Mouse (Mus musculus): Measurements from ENCODE around the gene Ap3d1.

The Ap3d1 gene

DNA sequence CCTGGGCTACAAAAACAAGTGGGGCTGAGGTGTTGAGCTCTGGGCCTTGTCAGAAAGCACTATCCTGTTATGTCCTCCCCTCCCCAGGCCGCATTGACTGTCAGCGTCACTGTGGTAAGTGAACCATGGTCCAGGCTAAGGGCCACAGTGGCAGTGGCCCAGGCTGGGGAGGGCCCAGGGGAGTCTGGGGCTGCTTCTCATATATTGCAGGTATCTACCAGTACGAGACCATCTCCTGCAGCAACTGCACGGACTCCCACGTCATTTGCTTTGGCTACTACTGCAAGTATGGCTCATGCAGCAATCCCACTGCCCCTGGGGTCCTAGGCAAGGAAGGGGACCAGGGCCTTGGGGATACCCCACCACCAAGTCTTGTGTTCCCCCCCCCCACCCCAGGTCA is 38.4 kb downstream of the Ap3d1 start:
- DNase-seq (ENCODE audit: low spot score) = no peak

DNA sequence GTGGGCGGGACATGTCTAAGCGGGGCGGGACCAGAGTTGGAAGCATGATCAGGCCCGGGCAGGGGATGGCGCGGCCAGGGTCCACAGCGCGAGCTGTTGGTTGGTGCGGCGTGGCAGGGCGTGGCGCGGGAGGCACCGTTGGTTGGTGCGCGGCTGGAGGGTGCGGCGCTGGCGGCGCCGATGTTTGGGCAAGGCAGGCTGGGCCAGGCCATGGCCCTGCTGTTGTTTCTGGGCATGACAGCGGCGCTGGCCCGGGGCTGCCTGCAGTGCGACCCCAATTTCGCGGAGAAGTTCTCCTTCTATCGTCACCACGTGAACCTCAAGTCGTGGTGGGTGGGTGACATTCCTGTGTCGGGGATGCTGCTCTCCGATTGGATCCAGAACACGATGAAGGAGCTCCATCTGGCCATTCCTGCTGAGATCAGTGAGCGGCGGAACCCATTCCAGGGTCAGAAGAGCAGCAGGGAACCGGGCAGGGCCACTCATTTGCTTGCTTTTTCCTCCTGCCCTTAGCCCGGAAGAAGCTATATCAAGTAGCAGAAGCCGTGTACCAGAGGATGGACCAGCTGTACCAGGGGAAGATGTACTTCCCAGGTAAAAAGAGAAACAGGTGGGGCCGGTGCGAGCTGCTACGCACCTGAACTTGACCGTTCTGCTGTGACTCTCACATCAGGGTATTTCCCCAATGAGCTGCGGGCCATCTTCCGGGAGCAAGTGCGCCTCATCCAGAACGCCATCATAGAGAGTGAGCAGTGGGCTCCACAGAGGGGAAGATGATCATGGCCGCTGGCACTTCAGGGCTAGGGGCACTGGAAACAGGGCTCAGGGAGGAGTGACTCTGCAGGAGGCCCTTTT is 39.3 kb downstream of the Ap3d1 start:
- peak; percentile 97 for DNase-seq (ENCODE audit: low spot score)

GRCm38 (mm10) chr10:80701721-80702535 is 40.1 kb downstream of the Ap3d1 start, which contains the start of the genes Mob3a and Izumo4:
Mob3a (minus strand) TSS chr10:80701977.
Izumo4 (plus strand) TSS chr10:80702184.
- DNase-seq (ENCODE audit: low spot score) = peak; percentile 96

DNA sequence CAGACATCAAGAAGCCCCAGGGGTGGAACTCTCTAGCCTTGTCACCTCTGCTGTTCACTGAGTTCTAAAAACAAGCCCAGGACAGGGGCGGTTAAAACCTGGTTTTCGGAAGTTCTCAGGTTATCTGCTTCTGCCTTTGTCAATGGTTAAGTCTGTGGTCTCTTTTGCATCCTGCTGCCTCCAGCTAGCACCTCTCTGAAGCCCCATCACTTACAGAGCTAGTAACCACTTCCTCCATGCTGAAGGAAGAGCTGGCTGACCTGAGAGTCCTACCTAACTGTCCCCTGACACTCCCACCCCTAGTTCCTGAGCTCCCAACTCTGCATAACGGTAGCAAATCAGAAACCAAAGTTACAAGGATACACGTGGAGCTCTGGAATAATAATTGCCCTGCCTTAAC is 41.3 kb downstream of the Ap3d1 start:
- DNase-seq (ENCODE audit: low spot score) = no peak

DNA sequence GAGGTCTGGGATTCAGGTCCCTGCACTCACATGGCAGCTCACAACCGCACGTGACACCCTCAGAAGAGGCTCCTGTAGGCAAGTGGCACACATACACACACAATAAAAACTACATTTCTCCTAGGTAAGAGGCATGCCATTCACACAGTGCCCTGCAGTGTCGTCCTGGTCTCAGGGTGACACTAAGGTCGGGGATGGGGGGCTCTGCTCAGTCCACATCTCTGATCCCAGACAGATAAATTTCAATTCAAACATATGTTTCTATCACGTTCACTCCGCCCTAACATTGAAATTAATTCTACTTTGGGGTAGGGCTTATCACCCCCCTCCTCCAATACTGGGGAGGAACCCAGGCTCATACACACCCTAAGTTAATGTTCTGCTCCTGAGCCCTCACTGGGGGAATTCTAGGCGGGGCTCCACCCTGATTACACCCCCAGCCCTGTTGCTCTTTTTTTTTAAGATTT is 42.0 kb downstream of the Ap3d1 start:
- DNase-seq (ENCODE audit: low spot score) = no peak

- DNase-seq (ENCODE audit: low spot score) = no peak
These were observed 43.5 kb downstream of the Ap3d1 start for GRCm38 (mm10) chr10:80698605-80699004.

DNA sequence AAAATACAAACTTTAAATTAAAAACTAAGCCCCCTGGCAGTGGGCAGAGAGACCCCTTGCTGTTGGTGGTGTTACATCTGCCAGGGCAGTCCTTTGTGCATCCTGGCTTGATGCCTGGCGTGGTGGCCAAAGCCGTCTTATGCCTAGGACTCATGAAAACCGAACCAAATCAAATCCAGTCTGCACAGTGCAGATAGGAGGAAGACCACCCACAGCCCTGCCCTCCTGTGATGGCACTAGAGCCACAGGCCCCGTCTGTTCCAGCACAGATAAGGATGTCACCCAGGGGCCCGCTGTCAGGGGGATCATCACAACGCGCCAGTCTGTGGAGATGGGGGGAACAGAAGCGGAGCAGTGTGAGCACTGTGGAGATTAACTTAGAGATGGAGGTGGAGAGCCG is 44.3 kb downstream of the Ap3d1 start:
- DNase-seq (ENCODE audit: low spot score) = no peak

DNA sequence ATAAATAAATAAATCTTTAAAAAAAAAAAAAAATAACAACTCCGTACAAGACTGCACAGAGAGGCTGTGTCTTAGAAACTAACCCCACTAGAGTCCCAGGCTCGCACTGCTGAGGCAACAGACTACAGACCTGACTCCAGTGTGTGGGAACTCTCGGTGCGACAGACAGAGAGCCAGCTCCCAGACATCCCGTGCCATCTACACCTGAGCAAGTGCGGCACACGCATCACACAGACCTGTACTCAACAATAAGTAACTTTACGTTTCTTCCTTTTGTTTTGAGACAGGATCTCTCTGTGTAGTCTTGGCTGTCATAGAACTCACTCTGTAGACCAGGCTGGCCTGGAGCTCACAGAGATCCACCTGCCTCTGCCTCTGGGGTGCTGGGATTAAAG is 44.7 kb downstream of the Ap3d1 start:
- no peak for DNase-seq (ENCODE audit: low spot score)

DNA sequence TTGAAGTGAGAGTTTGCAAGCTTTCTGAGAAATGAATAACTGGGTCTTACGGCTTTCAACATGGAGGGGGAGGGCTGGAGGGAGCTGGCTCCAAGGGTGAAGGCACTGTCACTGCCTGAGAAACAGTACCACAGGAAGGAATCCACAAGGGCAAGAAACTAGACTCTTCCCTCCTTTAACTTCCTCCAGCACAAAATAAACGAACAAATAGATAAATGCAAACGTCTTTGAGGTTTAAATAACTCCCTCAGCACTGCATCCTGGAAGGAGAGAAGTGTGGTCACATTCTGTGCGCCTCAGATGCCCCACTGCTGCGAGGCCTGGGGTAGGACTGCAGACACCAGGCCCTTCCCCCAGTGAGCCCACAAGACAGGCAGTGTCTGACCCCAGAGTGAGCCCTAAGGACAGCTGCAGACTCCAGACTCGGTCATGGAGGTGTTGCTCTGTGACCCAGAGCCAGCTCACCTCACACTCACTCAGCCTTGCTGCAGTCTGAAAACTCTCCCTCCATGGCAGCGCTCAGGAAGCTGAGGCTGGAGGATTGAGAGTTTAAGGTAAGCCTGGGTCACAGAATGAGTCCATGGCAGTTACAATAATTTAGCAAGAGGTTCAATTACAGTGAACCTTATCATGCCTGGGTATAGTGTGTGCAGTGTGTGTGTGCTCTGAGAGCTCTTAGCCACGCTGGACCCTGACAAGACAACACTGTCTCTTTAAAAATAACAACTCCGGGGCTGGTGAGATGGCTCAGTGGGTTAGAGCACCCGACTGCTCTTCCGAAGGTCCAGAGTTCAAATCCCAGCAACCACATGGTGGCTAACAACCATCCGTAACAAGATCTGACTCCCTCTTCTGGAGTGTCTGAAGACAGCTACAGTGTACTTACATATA is 45.3 kb downstream of the Ap3d1 start:
- no peak for DNase-seq (ENCODE audit: low spot score)

DNA sequence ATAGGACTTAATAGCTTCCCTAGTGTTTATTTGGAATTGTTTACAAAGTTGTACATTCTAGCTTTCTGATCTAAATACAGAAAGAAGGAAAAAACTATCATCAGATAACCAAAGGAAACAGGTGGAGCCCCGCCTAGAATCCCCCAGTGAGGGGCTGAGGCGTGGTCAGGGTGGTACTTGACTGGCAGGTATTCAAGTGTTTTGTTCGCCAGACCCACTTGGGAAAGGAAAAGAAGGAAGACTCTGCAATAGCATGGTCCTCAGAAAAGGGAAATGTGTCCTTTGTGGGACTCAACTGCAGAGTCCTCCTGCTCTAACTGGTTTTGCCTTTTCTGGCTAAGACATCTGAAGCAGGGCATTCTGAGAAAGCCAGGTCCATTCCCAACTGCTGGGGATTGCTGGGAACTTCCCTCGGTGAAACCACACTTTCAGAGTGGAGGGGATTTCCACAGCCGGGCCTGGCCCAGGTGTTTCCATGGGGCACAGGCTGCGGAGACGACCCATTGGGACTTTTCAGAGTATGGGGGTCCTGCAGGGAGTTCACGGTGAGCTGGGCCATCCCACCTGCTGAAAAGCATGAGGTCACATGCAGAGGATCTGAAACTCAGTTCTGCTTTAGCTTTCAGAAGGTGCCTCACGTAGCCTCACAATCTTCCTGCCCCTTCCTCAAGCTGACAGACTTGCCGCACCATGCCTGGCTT is 46.1 kb downstream of the Ap3d1 start:
- no peak for DNase-seq (ENCODE audit: low spot score)

GRCm38 (mm10) chr10:80695186-80695585 is 46.9 kb downstream of the Ap3d1 start:
- no peak for DNase-seq (ENCODE audit: low spot score)

DNA sequence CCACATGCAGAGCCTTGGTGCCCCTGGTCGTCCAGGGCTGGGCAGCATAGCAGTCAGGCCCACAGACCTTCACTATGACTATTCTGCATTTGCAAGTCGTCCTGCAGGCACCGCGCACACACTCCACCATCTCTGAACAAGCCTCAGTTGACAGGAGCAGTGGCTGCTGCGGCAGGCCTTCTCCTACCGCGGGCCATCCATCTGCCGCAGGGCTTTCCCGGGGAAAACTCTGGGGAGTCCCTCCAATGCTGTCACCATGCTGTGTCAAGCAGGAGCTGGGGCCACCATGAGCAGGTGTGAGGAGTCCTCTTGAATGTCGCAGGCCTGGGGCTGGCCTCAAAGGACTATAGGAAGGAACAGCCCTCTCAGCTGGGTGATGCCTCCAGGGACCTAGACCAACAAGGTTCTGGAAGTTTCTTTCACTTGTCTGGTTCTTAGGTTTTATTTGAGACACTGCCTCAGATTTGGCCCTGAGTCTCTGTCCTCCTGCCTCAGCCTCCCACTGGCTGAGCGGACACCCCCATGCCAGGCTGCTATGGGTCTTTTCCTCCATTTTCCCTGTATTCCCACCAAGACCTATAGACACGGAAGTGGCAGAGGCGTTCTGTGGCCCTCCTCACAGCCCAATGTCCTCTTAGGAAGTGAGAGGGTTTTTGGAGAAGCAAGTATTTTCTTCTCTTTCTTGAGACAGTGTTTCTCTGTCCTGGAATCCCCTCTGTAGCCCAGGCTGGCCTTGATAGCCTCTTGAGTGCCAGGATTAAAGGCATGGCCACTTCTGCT is 47.7 kb downstream of the Ap3d1 start:
- no peak for DNase-seq (ENCODE audit: low spot score)

DNA sequence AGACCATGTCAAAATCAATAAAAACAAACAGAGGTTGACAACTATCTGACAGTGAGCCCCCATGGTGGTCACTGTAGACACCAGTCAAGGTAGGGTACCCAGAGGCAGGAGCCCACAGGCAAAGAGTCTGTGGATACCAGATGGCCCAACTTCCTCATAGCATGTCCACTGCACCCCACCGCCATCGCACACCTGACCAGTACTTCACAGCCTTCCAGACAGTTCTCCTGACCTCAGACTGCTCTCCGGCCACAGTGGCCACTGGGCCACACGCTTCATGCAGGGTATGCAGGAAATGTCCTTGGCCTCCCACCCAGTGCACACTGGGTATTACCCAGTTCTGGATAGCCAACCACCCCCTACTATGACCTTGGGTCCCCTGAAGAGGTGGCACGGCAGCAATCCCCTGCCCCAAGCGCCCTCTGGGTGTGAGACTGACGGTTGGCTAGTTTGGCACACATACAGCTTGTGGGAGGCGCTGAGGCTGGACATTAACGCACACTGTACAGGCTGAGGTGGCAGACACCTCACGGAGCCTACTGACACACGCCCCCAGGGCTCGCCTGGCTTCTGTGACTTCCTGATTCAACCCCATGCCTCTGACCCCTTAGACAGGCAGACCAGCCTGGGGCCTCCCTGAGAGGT is 48.5 kb downstream of the Ap3d1 start:
- DNase-seq (ENCODE audit: low spot score) = no peak

DNA sequence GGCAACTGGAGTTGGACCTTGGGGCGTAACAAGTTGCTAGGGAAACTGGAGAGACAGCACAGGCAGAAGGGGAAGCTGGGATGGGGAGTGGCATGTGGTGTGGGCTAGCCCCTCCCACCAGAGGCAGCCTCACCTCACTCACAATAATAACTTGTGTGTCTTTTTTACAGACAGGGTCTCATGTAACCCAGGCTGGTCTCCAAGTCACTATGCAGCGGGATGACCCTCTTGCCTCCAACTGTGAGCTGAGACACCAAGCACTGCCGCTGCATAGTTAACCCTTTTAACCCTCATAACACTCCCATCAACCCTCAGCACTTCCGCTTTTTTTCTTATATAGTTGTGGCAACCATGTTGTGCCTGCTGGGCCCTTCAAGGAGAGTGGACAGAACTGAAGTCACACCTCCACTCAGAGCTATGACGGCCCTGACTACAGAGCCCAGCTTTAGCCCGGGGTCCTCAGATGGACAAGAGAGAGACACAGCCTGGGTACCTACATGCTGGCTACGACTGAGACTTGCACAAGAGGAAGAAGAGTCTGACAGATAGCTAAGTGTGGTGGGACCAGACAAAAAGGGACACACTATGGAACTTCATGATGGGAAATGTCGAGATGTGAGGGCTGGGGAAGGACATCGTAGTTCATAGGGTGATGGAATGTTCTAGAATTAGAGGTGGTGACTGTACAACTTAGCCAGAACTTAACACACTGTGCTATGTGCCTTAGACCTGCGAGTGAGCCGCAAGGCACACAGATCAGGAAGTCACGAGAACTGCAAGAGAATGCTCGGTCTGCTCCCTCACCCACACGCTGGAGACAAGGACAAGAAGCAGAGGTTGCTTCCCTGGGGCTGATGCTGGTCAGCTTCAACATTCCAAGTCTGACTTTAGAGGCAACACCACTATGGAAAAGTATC is 49.6 kb downstream of the Ap3d1 start:
- DNase-seq (ENCODE audit: low spot score) = no peak

GRCm38 (mm10) chr10:80687850-80688249 is 54.2 kb downstream of the Ap3d1 start:
- peak; percentile 77 for DNase-seq (ENCODE audit: low spot score)

DNA sequence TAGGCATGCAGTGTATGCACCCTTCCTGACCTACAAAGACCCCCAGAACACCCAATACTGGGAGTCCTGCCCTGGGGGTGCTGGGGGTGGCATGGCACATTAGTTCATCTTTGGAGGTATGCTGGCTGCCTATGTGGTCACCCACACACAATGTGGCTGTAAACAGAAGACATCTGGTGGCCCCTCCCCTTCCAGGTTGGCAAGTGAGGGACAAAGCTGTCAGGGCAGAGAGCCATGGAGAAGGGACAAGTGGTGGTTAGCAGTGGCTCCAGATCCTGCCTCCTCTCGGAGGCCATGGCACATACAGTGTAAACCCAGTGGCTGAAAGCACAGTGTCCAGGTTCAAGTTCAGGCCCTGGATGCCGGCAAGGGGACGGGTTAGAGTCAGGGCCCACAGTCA is 55.4 kb downstream of the Ap3d1 start:
- no peak for DNase-seq (ENCODE audit: low spot score)

- no peak for DNase-seq (ENCODE audit: low spot score)
These were observed 57.1 kb downstream of the Ap3d1 start for GRCm38 (mm10) chr10:80684984-80685383.

- peak; percentile 73 for DNase-seq (ENCODE audit: low spot score)
These were observed 57.9 kb downstream of the Ap3d1 start for GRCm38 (mm10) chr10:80684214-80684613.

- DNase-seq (ENCODE audit: low spot score) = no peak
These were observed 58.4 kb downstream of the Ap3d1 start for GRCm38 (mm10) chr10:80683647-80684046.

Data from testis, postnatal 10 days (tissue).